Mouse (Mus musculus) myocyte (in vitro differentiated cells): ENCODE data around the gene Smpd3. TPM values are rescaled to one million over a fixed set of nuclear protein-coding genes. Genes with fewer than 3 reads are reported as not detected.

Source experiments
- H3K27me3 ChIP-seq: one replicate; pipeline ENCODE4 v1.6.1; 2011; ENCODE audit not compliant: control insufficient read depth, insufficient read depth, insufficient read length
- H3K36me3 ChIP-seq: one replicate; pipeline ENCODE4 v1.6.1; 2011; ENCODE audit not compliant: control insufficient read depth, insufficient read depth
- H3K4me2 ChIP-seq: one replicate; pipeline ENCODE4 v1.6.1; 2011; ENCODE audit warnings: low read depth, control low read depth
- H3K4me3 ChIP-seq: one replicate; pipeline ENCODE4 v1.5.1; 2011; ENCODE audit warnings: mild to moderate bottlenecking, control low read depth, moderate library complexity
- H3K79me2 ChIP-seq: one replicate; pipeline ENCODE4 v1.6.1; 2011; ENCODE audit not compliant: control insufficient read depth, insufficient read depth
- H3ac ChIP-seq: one replicate; pipeline ENCODE4 v1.6.1; 2011; ENCODE audit not compliant: control insufficient read depth, insufficient read length
- CEBPB ChIP-seq: IDR thresholded peaks from 2 replicates; pipeline ENCODE4 v1.6.1; 2011; ENCODE audit warnings: mild to moderate bottlenecking, moderate library complexity; ENCODE audit not compliant: poor library complexity, insufficient read depth, severe bottlenecking
- E2F4 ChIP-seq: IDR thresholded peaks from one replicate; pipeline ENCODE4 v1.6.1; 2011; ENCODE audit warnings: mild to moderate bottlenecking, control low read depth, moderate library complexity; ENCODE audit not compliant: insufficient read depth
- MAX ChIP-seq: IDR thresholded peaks from one replicate; pipeline ENCODE4 v1.6.1; 2011; ENCODE audit warnings: low read depth, mild to moderate bottlenecking, control low read depth
- MYOD1 ChIP-seq, 3 experiments: IDR thresholded peaks; one replicate each; pipeline ENCODE4 v1.6.1; 2011; ENCODE audit warnings: control low read depth in 2 of 3, low read depth in 2 of 3, mild to moderate bottlenecking in 2 of 3, moderate library complexity in 1 of 3; ENCODE audit not compliant: insufficient read length in 2 of 3, control insufficient read depth in 1 of 3
- MYOG ChIP-seq, 3 experiments: IDR thresholded peaks; one replicate each; pipeline ENCODE4 v1.6.1; 2011; ENCODE audit warnings: control low read depth in 2 of 3, low read depth in 2 of 3, mild to moderate bottlenecking in 2 of 3; ENCODE audit not compliant: insufficient read length in 2 of 3, control insufficient read depth in 1 of 3, insufficient read depth in 1 of 3
- POLR2A ChIP-seq: IDR thresholded peaks from one replicate; pipeline ENCODE4 v1.6.1; 2011; ENCODE audit warnings: low read depth, mild to moderate bottlenecking, control low read depth, moderate library complexity; ENCODE audit not compliant: insufficient read length
- POLR2AphosphoS2 ChIP-seq: IDR thresholded peaks from one replicate; pipeline ENCODE4 v1.6.1; 2011; ENCODE audit warnings: low read depth, control low read depth; ENCODE audit not compliant: insufficient read length
- REST ChIP-seq: IDR thresholded peaks from one replicate; pipeline ENCODE4 v1.6.1; 2011; ENCODE audit warnings: mild to moderate bottlenecking, control low read depth, moderate library complexity; ENCODE audit not compliant: insufficient read depth, insufficient read length
- SRF ChIP-seq: IDR thresholded peaks from one replicate; pipeline ENCODE4 v1.6.1; 2011; ENCODE audit warnings: low read depth; ENCODE audit not compliant: control insufficient read depth, insufficient read length
- TCF12 ChIP-seq: IDR thresholded peaks from one replicate; pipeline ENCODE4 v1.6.1; 2011; ENCODE audit warnings: mild to moderate bottlenecking, control low read depth; ENCODE audit not compliant: poor library complexity, insufficient read depth, severe bottlenecking
- TCF3 ChIP-seq: IDR thresholded peaks from one replicate; pipeline ENCODE4 v1.6.1; 2011; ENCODE audit warnings: low read depth, control low read depth; ENCODE audit not compliant: insufficient read length
- USF1 ChIP-seq: IDR thresholded peaks from one replicate; pipeline ENCODE4 v1.6.1; 2011; ENCODE audit warnings: low read depth, mild to moderate bottlenecking, control low read depth, moderate library complexity
- polyA plus RNA-seq: library from polyadenylated mRNA; unstranded; fragments of >200 nt; fragmentation: generic; extraction: Trizol; gene quantifications from one replicate; pipeline ENCODE4 v1.2.1, GENCODE M21; 2012; ENCODE audit warnings: missing spikeins

Smpd3 gene
- polyA plus RNA-seq, 1 experiment, result 0.02 TPM

GRCm38 (mm10) chr8:106375957-106376356 is 38.2 kb upstream of the Smpd3 start:
- TF ChIP-seq MAX, result no peak
- no peak for TF ChIP-seq MYOG (IDR thresholded peaks at IDR 0.05; ENCODE audit: control insufficient read depth in 1 of 3, insufficient read depth in 1 of 3, insufficient read length in 2 of 3, low read depth in 2 of 3)
- no peak for TF ChIP-seq MYOD1 (IDR thresholded peaks at IDR 0.05; ENCODE audit: control insufficient read depth in 1 of 3, insufficient read length in 2 of 3, low read depth in 2 of 3)
- TF ChIP-seq TCF12, result no peak
- no peak for TF ChIP-seq USF1
- TF ChIP-seq TCF3, result no peak
- TF ChIP-seq POLR2AphosphoS2, result no peak
- no peak for TF ChIP-seq POLR2A
- TF ChIP-seq REST, result no peak
- no peak for TF ChIP-seq E2F4
- TF ChIP-seq SRF, result no peak
- TF ChIP-seq CEBPB, result no peak
- Histone ChIP-seq H3K79me2 (no peaks in the 10 kb centered on the region), H3K4me3 (no peak overlapping the region), H3K27me3 (peaks cover 5% of the 10 kb centered on the region), H3ac (no peak overlapping the region), H3K4me2 (no peak overlapping the region), H3K36me3 (no peaks in the 10 kb centered on the region)

- H3K4me3 ChIP-seq, result no peak overlapping the region
- H3K79me2 ChIP-seq, result no peaks in the 10 kb centered on the region
- peaks cover 18% of the 10 kb centered on the region for H3K27me3 ChIP-seq
- no peak overlapping the region for H3ac ChIP-seq
- H3K36me3 ChIP-seq, result no peaks in the 10 kb centered on the region
- TF ChIP-seq MYOG (IDR thresholded peaks at IDR 0.05; ENCODE audit: control insufficient read depth in 1 of 3, insufficient read depth in 1 of 3, insufficient read length in 2 of 3, low read depth in 2 of 3) (no peak), TCF12 (no peak), CEBPB (no peak), REST (no peak), USF1 (no peak), E2F4 (no peak), POLR2A (no peak), MYOD1 (IDR thresholded peaks at IDR 0.05; ENCODE audit: control insufficient read depth in 1 of 3, insufficient read length in 2 of 3, low read depth in 2 of 3) (no peak), TCF3 (no peak), SRF (no peak), POLR2AphosphoS2 (no peak), MAX (no peak)
- H3K4me2 ChIP-seq, result no peak overlapping the region
Observed at GRCm38 (mm10) chr8:106369069-106369468, 31.3 kb upstream of the Smpd3 start.

GRCm38 (mm10) chr8:106368501-106368900 is 30.7 kb upstream of the Smpd3 start:
- Histone ChIP-seq H3K36me3 (no peaks in the 10 kb centered on the region), H3K4me3 (no peak overlapping the region), H3K27me3 (peaks cover 18% of the 10 kb centered on the region), H3K79me2 (no peaks in the 10 kb centered on the region), H3K4me2 (no peak overlapping the region), H3ac (no peak overlapping the region)
- TF ChIP-seq POLR2A, result no peak
- TF ChIP-seq MYOG (IDR thresholded peaks at IDR 0.05; ENCODE audit: control insufficient read depth in 1 of 3, insufficient read depth in 1 of 3, insufficient read length in 2 of 3, low read depth in 2 of 3), result no peak
- TF ChIP-seq E2F4, result no peak
- no peak for TF ChIP-seq CEBPB

GRCm38 (mm10) chr8:106364837-106365236 is 27.0 kb upstream of the Smpd3 start:
- no peak overlapping the region for H3K4me2 ChIP-seq
- no peaks in the 10 kb centered on the region for H3K36me3 ChIP-seq
- no peaks in the 10 kb centered on the region for H3K79me2 ChIP-seq
- no peak overlapping the region for H3K4me3 ChIP-seq
- TF ChIP-seq SRF, result no peak
- TF ChIP-seq TCF12, result no peak
- no peak for TF ChIP-seq E2F4
- no peak for TF ChIP-seq USF1
- no peak for TF ChIP-seq POLR2AphosphoS2
- H3K27me3 ChIP-seq, result peaks cover 13% of the 10 kb centered on the region
- no peak overlapping the region for H3ac ChIP-seq

- H3K27me3 ChIP-seq, result peaks cover 19% of the 10 kb centered on the region
- H3ac ChIP-seq, result no peak overlapping the region
- no peak overlapping the region for H3K4me3 ChIP-seq
- TF ChIP-seq TCF3, result no peak
- no peak overlapping the region for H3K4me2 ChIP-seq
- no peaks in the 10 kb centered on the region for H3K36me3 ChIP-seq
- H3K79me2 ChIP-seq, result no peaks in the 10 kb centered on the region
Observed at GRCm38 (mm10) chr8:106364278-106364677, 26.5 kb upstream of the Smpd3 start.

GRCm38 (mm10) chr8:106363321-106363720 is 25.5 kb upstream of the Smpd3 start:
- H3ac ChIP-seq, result no peak overlapping the region
- H3K4me3 ChIP-seq, result no peak overlapping the region
- TF ChIP-seq MYOG (IDR thresholded peaks at IDR 0.05; ENCODE audit: control insufficient read depth in 1 of 3, insufficient read depth in 1 of 3, insufficient read length in 2 of 3, low read depth in 2 of 3), result no peak
- TF ChIP-seq POLR2AphosphoS2, result no peak
- TF ChIP-seq USF1, result no peak
- TF ChIP-seq SRF, result no peak

More at GRCm38 (mm10) chr8:106363321-106363720, 25.5 kb upstream of the Smpd3 start:
- Histone ChIP-seq H3K4me2 (no peak overlapping the region), H3K36me3 (no peaks in the 10 kb centered on the region), H3K27me3 (peaks cover 19% of the 10 kb centered on the region), H3K79me2 (no peaks in the 10 kb centered on the region)
